Mouse (Mus musculus): Measurements from ENCODE around the gene Asrgl1. TPM values are rescaled to one million over a fixed set of nuclear protein-coding genes. Genes with fewer than 3 reads are reported as not detected.
A peak's percentile ranks its signal among the peaks of the same experiment; 100 is the strongest.
"Not testable (repeated sequence)": the region's sequence is repeated elsewhere in the genome, so short reads cannot be mapped to it uniquely, and the experiment has no call there.

Asrgl1 gene
- 16.6 and 23.0 TPM in 2 replicates for polyA plus RNA-seq (2015; fragmentation: Nextera tagmentation; extraction: Ambion mirVana)

DNA sequence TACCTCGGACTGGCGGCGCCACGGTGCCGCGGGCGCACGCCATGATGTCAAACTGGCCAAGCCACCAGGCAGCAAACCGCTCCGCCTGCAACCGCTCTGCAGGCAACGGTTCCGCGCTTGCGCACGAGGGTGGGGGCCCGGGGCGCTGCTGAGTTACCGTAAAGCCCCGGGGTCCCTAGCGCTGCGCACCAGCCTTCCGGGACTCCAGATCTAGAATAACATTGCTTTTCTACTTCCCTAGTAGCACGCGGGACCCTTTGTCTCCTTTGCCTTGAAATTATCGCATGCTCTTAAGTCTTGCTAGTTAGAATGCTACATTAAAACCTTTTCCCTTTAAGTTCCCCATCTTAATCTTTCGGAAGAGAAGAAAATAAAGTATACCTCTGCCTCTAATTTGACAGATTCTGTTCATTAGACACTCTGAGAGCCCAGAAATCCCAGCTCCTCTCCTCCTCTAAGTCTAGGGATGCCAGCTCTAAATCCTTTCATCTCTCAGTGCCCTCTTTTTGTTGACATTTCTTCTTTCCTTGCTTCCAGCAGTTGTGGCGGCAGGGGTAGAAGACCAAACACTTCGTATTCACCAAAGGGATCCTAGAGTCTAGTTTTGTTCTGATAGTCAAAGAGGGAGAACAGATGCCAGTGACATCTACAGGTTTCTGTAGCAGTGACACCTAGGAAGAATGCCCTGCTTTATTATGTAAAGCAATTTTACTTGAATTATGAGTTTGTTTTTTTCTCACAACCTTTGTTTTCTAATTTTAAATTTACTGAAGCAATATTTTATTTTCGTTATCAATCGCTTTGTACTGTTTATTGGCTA lies at the start of gene Asrgl1:
Gene Asrgl1, minus strand, starts transcription at position 125 of the 820 bp plus-strand sequence.
- peak within 1 kb of the TSS; percentile 97 for H3K4me2 ChIP-seq
- H3K36me3 ChIP-seq: no peaks in the 10 kb centered on the region
- peak within 1 kb of the TSS; percentile 78 for H3K9ac ChIP-seq
- H3K27ac ChIP-seq: peak within 1 kb of the TSS; percentile 69
- peak; percentile 97 for ATAC-seq (ENCODE audit: low FRiP score)
- H3K9me3 ChIP-seq: no peaks in the 10 kb centered on the region
- H3K27me3 ChIP-seq: no peaks in the 10 kb centered on the region
- 11% methylated on average over 31 of the region's 31 CpGs for WGBS
- peaks cover 20% of the 10 kb centered on the region; the same call in 1 of the 2 replicates for H3K4me1 ChIP-seq (replicated peaks)
- H3K4me3 ChIP-seq: peak within 1 kb of the TSS; percentile 70

DNA sequence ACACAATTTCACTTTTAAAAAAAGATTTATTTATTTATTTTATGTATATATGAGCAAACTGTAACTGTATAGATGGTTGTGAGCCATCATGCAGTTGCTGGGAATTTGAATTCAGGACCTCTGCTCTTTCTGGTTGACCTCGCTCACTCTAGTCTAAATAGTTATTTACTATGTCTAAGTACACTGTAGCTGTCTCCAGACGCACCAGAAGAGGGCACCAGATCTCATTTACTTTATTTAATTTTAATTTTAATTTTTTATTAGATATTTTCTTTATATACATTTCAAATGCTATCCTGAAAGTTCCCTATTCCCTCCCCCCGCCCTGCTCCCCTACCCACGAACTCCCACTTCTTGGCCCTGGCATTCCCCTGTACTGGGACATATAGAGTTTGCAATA lies 10.8 kb upstream of the Asrgl1 start:
- WGBS: 75% methylated on average over 4 of the region's 4 CpGs
- Histone ChIP-seq H3K27me3 (no peaks in the 10 kb centered on the region), H3K4me3 (no peak overlapping the region), H3K36me3 (no peaks in the 10 kb centered on the region), H3K9ac (no peak overlapping the region), H3K27ac (no peak overlapping the region), H3K4me1 (replicated peaks) (peaks cover 6% of the 10 kb centered on the region; the same call in 1 of the 2 replicates), H3K4me2 (no peak overlapping the region), H3K9me3 (no peaks in the 10 kb centered on the region)
- ATAC-seq (ENCODE audit: low FRiP score): no peak

- peaks cover 6% of the 10 kb centered on the region; the same call in 1 of the 2 replicates for H3K4me1 ChIP-seq (replicated peaks)
- H3K4me2 ChIP-seq: no peak overlapping the region
- peak; percentile 85 for ATAC-seq (ENCODE audit: low FRiP score)
- H3K4me3 ChIP-seq: no peak overlapping the region
- H3K9ac ChIP-seq: no peak overlapping the region
- peak overlapping the region; percentile 58; the same call in 1 of the 2 replicates for H3K27ac ChIP-seq
- H3K36me3 ChIP-seq: no peaks in the 10 kb centered on the region
- H3K27me3 ChIP-seq: no peaks in the 10 kb centered on the region
- H3K9me3 ChIP-seq: no peaks in the 10 kb centered on the region
Observed at GRCm38 (mm10) chr19:9143639-9144125, 8.2 kb upstream of the Asrgl1 start.

GRCm38 (mm10) chr19:9143230-9143629 lies 7.8 kb upstream of the Asrgl1 start:
- Histone ChIP-seq H3K4me1 (replicated peaks) (peaks cover 6% of the 10 kb centered on the region; the same call in 1 of the 2 replicates), H3K36me3 (no peaks in the 10 kb centered on the region), H3K27me3 (no peaks in the 10 kb centered on the region), H3K27ac (peak overlapping the region; percentile 58), H3K9ac (no peak overlapping the region), H3K4me2 (no peak overlapping the region), H3K4me3 (no peak overlapping the region), H3K9me3 (no peaks in the 10 kb centered on the region)
- WGBS: 63% methylated on average over 2 of the region's 2 CpGs
- 0 out of 2 replicates have a peak, but pooled peaks have one; percentile 28 for ATAC-seq (ENCODE audit: low FRiP score)

- not testable (repeated sequence) for ATAC-seq (ENCODE audit: low FRiP score); H3K36me3 ChIP-seq; H3K4me3 ChIP-seq; H3K9ac ChIP-seq; H3K27me3 ChIP-seq; H3K4me1 ChIP-seq (replicated peaks); H3K4me2 ChIP-seq; H3K27ac ChIP-seq; H3K9me3 ChIP-seq
- WGBS: 78% methylated on average over 1 of the region's 1 CpGs
Observed at GRCm38 (mm10) chr19:9140361-9140760, 4.9 kb upstream of the Asrgl1 start.

DNA sequence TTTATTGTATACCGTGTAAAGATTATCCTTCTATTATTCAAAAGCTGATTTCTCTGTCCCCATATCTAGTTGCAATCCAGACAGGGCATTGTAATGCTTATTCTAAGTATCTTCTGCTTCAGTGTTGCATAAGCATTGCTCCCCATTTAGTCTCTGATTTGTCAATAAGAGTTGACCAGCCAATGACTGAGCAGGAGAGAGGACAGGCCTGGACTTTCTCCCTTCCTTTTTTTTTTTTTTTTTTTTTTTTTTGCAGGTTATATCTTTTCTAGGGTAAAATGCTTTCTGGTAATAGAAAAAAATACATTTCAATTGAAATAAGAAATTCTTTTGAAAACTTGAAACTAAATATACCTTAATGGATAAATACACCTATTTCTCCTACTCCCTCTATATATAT lies 1.7 kb upstream of the Asrgl1 start:
- Histone ChIP-seq H3K4me3 (no peak overlapping the region), H3K36me3 (no peaks in the 10 kb centered on the region), H3K4me2 (no peak overlapping the region), H3K27ac (no peak overlapping the region), H3K9me3 (no peaks in the 10 kb centered on the region), H3K27me3 (no peaks in the 10 kb centered on the region), H3K9ac (no peak overlapping the region), H3K4me1 (replicated peaks) (peaks cover 20% of the 10 kb centered on the region; the same call in 1 of the 2 replicates)
- 92% methylated on average over 1 of the region's 1 CpGs for WGBS
- ATAC-seq (ENCODE audit: low FRiP score): no peak

GRCm38 (mm10) chr19:9134746-9135511 lies 507 bp downstream of the Asrgl1 start:
- Histone ChIP-seq H3K36me3 (no peaks in the 10 kb centered on the region), H3K9ac (peak overlapping the region; percentile 78), H3K4me1 (replicated peaks) (peaks cover 20% of the 10 kb centered on the region; the same call in 1 of the 2 replicates), H3K27ac (peak overlapping the region; percentile 69), H3K4me2 (peak overlapping the region; percentile 97), H3K4me3 (peak overlapping the region; percentile 70), H3K27me3 (no peaks in the 10 kb centered on the region), H3K9me3 (no peaks in the 10 kb centered on the region)
- peak; percentile 87 for ATAC-seq (ENCODE audit: low FRiP score)
- 1% methylated on average over 36 of the region's 37 CpGs for WGBS

DNA sequence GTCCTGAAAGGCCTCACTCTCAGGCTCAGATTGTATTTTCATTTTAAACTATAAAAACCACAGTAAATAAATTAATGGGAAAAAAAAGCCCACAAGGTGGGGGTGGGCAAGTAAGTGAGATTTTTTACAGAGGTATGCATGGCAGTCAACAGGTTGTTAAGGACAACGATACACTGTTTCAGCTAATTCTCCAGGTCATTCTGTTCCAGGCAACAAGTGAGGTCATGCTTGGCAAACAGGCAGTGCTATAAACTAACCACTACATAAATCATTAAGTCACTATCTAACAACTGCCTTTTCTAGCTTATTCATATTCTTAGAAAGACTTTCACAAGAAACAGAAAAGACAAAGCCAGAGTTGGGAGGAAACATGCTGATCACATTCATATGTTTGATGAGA lies 5.4 kb downstream of the Asrgl1 start:
- no peak for ATAC-seq (ENCODE audit: low FRiP score)
- no peak overlapping the region for H3K4me2 ChIP-seq
- no peak overlapping the region for H3K27ac ChIP-seq
- H3K27me3 ChIP-seq: no peaks in the 10 kb centered on the region
- peaks cover 12% of the 10 kb centered on the region for H3K36me3 ChIP-seq
- 86% methylated on average over 1 of the region's 1 CpGs for WGBS
- H3K4me1 ChIP-seq (replicated peaks): peaks cover 17% of the 10 kb centered on the region; the same call in 1 of the 2 replicates
- H3K9me3 ChIP-seq: no peaks in the 10 kb centered on the region
- H3K9ac ChIP-seq: no peak overlapping the region
- no peak overlapping the region for H3K4me3 ChIP-seq

DNA sequence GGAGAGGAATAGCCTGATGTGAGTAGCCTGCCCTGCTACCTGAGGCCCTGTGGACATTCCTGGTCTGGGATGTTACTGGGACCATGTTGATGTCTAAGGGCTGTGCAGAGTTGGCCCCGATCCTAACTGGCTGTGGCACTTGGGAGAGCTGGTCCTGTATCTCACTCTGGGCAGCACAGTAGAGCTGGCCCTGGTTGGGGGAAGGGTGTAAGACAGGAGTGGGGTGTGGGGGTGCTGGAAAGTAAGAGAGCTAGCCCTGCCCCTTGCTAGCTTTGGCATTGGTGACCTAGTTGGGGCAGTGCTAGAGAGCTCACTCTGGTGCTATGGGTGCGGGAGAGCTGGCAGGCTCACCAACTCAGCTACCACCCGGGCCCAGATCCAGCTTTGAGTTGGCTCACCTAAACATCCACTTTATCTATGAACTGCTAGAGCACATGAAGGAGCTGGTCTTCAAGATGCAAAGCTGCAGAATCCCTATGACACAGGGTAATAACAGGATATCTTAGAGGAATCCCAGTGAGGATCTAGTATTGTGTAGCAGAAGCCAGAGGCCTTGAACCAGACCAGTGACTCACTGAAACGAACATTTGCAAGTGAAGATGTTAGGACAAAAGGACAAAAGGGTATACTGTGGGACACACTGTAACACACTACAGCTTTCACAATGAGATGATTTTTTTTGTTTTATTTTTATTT lies 6.8 kb downstream of the Asrgl1 start:
- Histone ChIP-seq H3K4me1 (replicated peaks) (peaks cover 9% of the 10 kb centered on the region; the same call in 1 of the 2 replicates), H3K9me3 (no peaks in the 10 kb centered on the region), H3K4me2 (no peak overlapping the region), H3K36me3 (peaks cover 12% of the 10 kb centered on the region), H3K27me3 (no peaks in the 10 kb centered on the region), H3K27ac (no peak overlapping the region), H3K9ac (no peak overlapping the region), H3K4me3 (no peak overlapping the region)
- 97% methylated on average over 4 of the region's 4 CpGs for WGBS
- ATAC-seq (ENCODE audit: low FRiP score): no peak

DNA sequence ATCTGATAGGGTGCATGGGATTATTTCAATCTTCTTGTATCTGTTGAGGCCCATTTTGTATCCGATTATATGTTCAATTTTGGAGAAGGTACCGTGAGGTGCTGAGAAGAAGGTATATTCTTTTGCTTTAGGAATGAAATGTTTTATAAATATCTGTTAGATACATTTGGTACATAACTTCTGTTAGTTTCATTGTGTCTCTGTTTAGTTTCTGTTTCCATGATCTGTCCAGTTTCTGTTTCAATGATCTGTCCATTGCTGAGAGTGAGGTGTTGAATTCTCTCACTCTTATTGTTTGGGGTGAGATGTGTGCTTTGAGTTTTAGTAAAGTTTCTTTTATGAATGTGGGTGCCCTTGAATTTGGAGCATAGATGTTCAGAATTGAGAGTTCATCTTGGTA lies 11.4 kb downstream of the Asrgl1 start:
- not testable (repeated sequence) for H3K4me2 ChIP-seq; H3K27ac ChIP-seq; H3K9ac ChIP-seq; H3K9me3 ChIP-seq; H3K4me1 ChIP-seq (replicated peaks); H3K4me3 ChIP-seq; ATAC-seq (ENCODE audit: low FRiP score); H3K27me3 ChIP-seq
- peaks cover 12% of the 10 kb centered on the region for H3K36me3 ChIP-seq
- 93% methylated on average over 2 of the region's 2 CpGs for WGBS

DNA sequence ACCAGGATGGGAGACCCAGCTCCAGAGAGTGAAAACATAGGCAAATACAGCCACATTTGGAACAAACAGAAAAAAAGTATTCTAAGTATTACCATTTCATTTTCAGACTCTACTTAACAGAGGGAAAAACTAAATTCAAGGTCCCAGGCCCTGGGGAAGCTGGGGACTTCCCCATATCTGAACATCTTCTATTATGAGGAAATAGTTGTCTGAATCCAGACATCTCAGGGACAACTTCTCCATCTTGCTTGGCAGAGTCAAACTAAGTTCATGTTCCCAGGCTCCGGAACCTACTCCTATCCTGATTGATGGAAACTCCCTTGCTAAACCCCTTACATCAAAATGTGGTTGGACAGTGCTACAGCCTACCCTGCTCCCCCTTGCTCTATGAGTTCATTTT lies 13.0 kb downstream of the Asrgl1 start:
- Histone ChIP-seq H3K36me3 (peaks cover 5% of the 10 kb centered on the region; the same call in 1 of the 2 replicates), H3K27ac (no peak overlapping the region), H3K9me3 (no peaks in the 10 kb centered on the region), H3K4me3 (no peak overlapping the region), H3K9ac (no peak overlapping the region), H3K4me2 (no peak overlapping the region), H3K4me1 (replicated peaks) (no peaks in the 10 kb centered on the region), H3K27me3 (no peaks in the 10 kb centered on the region)
- 100% methylated on average over 1 of the region's 1 CpGs for WGBS
- no peak for ATAC-seq (ENCODE audit: low FRiP score)
